Mouse (Mus musculus): ENCODE measurements around the gene Gsx2.
A peak's percentile ranks its signal among the peaks of the same experiment; 100 is the strongest.

Gene Gsx2

DNA sequence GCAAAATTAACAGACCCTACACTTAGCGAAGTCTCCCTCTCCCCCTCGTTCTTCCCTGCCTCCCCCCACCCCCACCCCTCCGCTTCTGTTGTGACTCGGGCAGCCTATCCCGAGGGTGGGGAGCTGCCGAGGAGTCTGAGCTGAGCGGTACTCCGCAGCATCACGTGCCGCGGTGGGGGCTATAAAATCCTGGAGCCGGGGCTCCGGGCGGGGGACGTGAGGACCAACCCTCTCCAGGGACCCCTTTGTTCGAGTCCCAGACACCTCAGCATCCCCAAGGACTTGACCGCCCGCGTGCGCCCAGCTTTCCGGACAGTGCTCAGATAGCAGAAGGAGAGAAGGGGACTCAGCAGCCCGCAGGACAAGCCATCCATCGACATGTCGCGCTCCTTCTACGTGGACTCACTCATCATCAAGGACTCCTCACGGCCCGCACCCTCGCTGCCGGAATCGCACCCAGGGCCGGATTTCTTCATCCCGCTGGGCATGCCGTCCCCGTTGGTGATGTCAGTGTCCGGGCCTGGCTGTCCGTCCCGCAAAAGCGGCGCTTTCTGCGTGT lies at the start of gene Gsx2:
Gene Gsx2 (plus strand): TSS at position 219 of the 559 bp plus-strand sequence.
- DNase-seq, result no peak

- DNase-seq, result no peak
These were observed 39.9 kb upstream of the Gsx2 start for GRCm38 (mm10) chr5:75035475-75035874.

DNA sequence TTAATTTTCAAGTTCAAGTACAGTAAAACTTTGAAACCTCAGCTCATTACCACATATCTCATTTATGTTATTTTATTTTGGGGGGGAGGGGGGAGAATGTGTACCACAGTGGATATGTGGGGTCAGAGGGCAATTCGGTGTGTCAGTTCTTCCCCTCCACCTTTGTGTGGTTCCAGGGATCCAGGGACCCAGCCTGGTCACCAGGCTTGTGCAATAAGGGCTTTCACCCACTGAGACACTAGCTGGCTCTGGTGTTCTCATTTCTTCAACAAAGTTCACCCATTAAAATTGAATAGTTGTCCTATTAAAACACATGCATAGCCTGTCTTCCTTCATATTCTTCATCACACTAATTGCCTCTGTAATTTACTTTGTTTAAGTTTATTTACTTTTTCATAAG lies 36.1 kb upstream of the Gsx2 start:
- no peak for DNase-seq

DNA sequence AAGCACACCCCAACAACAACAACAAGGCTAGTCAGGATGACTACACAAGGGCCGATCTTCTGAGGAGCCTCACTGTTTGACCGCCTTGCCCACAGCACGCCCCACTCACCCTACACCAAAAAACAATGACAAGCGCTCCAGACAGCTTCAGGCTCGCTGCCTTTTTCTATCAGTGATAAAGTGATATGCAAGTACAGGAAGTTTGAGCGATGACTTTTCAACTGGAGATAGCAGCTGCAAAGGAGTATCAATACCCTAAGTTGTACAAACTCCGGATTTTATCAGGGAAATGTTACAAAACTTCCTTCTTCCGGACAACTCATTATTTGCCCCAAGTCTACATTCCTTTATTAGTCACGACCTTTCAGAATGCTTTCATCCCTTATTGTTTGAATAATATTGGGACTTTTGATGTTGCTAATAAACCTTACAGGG lies 32.4 kb upstream of the Gsx2 start:
- no peak for DNase-seq

- peak in 1 of 2 experiments; percentile 30 for DNase-seq
These were observed 31.6 kb upstream of the Gsx2 start for GRCm38 (mm10) chr5:75043621-75044301.

- DNase-seq, result peak; percentile 79 to 80
These were observed 31.0 kb upstream of the Gsx2 start, which contains the start of gene Chic2 for GRCm38 (mm10) chr5:75044310-75044904. Gene Chic2 (minus strand): TSS chr5:75044774.

DNA sequence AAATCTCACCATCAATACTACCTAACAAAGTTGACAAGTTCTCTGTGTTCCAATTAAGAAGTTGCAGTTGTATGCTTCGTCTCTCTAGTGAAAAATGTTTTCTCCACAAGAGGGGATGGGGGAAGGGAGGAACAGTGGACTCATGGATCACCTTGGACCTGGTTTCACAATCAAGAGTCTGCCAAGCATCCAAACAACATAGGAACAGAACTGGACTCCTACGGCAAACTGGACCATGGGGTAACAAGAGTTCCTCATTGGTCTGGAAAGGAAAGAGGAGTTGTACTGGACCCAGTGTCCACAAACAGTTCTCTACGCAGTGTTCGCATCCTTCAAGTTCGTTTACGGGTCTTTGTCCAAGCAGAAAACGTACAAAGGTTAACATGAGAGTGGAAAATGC lies 30.0 kb upstream of the Gsx2 start:
- DNase-seq, result peak; percentile 14 to 18

DNA sequence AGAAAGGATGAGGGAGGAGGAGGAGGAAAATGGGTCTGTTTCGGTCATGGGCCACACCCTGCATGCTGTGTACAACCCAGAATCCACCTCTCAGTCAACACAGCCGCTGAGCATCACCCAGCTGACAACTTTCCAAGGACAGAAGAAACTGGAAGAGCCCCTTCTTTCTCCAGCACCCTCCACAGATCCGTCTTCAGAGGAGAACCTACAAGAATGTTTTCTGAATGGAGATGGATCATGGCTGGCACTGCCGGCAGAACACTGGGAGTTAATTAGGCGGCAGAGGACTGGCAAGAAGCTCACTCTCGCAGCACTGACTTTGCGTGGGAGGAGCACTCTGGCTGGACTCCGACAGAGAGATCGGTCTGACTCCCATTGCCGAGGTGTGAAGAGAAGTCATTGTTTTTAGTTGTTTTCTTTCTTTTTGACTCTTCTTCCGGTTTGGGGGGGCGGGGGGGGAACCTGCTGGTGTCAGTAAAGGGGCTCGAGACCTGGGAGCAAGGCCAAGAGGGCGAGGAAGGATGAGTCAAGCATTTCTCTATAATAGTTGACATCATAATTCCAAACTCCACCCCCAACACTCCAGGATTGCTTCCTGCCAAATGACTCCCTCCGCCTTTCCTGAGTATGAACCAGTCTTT lies 28.6 kb upstream of the Gsx2 start:
- DNase-seq, result peak; percentile 35

DNA sequence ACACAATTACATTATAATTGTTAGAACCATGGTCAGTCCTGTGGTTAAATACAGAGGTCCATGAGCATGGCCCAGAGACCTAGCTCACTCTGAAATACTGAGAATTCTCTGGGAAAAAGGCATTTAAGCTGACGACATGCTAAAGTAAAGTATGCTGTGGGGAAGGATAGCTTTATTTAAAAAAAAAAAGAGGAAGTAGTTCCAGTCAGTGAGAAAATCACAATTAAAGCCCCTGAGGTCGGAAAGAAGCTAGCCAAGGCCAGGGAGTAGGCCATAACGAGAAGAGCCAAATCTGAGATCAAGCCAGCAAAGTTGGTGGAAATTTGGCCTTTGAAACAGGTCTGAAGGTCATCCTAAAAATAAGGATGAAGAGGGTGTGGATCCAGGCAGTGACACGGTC lies 24.3 kb upstream of the Gsx2 start:
- no peak for DNase-seq

GRCm38 (mm10) chr5:75063177-75063576 lies 12.2 kb upstream of the Gsx2 start:
- DNase-seq, result no peak

GRCm38 (mm10) chr5:75066715-75067114 lies 8.7 kb upstream of the Gsx2 start:
- DNase-seq, result no peak

GRCm38 (mm10) chr5:75067125-75067756 lies 8.2 kb upstream of the Gsx2 start:
- peak in 1 of 2 experiments; percentile 32 for DNase-seq

GRCm38 (mm10) chr5:75070132-75070531 lies 5.3 kb upstream of the Gsx2 start:
- DNase-seq, result no peak

DNA sequence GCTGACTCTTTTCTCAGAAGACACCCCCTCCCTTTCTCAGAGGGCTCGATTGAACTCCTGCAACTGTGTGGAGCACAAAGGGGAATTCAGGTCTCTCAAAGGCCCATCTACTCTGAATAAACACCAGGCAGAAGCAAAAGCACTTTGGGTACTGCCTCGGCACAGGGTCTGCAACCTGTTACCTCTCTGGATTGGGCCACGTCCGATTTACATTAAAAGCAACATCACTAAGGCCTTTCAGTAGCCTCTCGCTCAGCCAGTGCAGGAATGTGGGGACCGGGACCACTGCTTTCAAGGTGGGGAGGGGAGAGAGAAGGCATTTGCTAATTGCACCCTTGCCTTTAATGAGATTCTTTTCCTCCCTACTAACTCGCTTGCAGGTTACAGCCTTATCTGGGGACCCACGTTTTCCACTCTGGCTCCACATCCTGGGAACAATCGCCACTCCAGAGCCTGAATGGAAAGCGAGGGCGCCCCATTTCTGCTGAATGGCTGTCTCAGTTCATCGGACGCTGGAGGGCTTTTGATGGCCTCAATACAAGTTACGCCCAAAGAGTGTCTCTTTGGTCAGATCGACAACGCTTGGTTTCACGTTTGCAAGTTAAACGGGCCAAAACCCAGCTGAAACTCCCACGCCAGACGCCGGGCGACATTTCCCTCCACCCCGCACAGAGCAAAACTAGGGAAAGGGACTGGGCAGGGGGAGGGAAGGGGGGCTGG lies 4.6 kb upstream of the Gsx2 start:
- no peak for DNase-seq

DNA sequence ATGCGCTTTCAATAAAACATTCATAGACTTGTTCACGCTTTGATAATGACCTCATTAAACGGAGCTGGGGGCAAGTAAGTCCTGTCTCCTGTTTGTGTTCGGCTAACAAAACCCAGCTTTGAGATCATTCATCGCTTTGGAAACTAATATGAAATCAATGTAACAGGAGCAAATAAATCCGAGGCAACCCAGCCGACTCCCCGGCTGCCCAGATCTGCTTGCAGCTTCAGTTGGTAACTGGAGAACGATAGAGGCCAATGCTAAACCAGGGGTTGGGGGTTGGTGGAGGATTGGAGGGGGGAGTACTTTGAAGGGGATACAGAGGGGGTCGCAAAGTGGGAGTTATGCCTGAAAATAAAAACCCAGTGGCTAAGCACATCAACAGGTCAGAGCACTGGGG lies 3.5 kb upstream of the Gsx2 start:
- no peak for DNase-seq

DNA sequence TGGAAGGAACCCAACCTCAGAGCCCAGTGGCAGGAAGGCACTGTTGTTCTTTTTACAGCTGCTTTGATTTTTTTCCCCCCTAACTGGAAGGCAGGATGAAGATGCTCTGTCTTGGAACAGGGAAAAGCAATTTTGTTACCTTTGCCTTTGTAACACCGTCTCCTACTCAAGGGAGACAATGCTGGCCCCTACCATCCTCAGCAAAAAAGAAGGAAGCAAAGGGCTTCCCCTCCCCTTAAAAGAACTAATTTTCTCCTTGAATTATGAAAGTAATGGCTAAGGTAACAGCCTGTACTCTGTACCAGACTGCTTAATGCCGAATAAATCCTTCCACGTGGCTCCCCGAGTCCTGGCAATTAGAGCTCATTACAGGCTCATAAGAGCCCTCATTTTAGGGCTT lies 2.9 kb upstream of the Gsx2 start:
- DNase-seq, result no peak

DNA sequence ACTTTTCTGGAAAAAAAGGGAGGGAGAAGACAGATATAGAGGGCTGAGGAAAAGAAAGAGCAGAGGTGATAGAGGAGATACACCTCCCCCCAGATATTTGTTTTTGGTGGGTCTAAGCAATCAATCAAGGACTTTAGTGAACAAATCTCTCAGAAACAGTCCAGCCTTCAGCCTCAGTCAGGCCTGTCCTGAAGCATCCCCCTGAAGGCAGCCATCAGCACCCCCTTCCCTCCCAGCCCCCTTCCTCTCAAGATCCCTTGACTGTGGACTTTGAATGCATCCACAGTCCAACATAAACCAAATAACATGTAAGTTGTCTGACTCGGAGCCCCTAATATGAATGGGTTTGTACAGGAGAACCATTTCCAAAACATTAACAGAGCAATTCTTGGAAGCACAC lies 2.2 kb upstream of the Gsx2 start:
- DNase-seq, result no peak

GRCm38 (mm10) chr5:75073684-75074083 lies 1.7 kb upstream of the Gsx2 start:
- DNase-seq, result no peak

GRCm38 (mm10) chr5:75074132-75074531 lies 1.3 kb upstream of the Gsx2 start:
- no peak for DNase-seq

- no peak for DNase-seq
These were observed 641 bp upstream of the Gsx2 start for GRCm38 (mm10) chr5:75074537-75075382.

- no peak for DNase-seq
These were observed 1.1 kb downstream of the Gsx2 start for GRCm38 (mm10) chr5:75076326-75077050.

All from kidney, adult 8-10 months (tissue).